Mouse (Mus musculus): Measurements from ENCODE around the gene Nt5e.

Gene Nt5e

DNA sequence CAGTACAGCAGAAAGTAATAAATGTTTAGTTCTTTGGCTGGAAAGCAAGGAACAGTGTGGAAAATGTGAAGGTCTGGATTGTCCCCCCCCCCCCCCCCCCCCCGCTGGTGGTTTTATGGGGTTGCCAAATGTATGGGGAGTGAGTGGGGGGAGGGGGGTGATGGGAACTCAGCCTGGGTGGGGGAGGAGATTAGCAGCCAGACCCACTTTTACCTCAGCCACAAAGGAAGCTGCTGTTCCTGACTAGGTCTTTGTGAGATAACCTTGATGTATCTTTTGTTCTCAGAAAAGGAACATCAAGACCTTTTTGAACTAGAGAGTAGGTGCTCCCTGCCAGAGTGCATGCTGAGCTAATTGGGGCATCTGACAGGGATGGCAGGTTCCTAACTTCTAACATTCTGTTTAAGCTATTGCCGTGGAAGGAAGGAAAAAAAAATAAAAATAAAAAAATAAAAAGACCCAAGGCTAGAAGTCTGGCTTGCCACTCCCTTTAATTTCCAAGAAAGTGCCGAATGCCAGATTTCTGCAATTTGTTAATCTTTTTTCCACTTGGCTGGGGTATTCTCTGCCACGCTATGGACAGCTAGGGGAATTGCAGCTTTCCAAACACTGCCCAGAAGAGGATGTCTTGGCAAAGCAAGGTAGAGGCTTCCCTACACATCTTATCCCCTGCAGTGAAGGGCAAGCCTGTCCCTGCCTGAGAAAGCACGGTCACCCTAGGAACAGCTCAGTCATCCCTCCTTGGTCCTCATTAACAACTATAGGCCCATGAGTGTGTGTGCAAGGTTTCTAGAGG, 35.3 kb downstream of the Nt5e start:
- TF ChIP-seq GATA4 (IDR thresholded peaks at IDR 0.05; ENCODE audit: insufficient replicate concordance, low read length): peak; percentile 6; the same call in 1 of the 2 replicates

DNA sequence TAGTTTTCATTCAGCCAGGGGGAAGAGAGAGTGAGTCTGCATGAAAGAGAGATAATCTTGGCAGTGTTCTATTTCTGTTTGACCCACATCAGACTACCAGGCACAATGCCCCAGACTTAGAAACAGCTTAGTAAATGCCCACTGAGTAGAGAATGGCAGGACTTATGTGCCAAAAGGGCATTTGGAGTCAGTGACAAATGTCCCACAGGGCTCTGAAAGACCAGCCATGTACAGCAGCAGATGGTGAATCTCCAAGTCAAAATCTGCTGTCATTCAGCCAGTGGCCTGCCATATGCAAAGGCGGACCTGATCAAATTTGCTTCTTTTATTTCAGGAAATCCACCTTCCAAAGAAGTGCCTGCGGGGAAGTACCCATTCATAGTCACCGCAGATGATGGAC, 36.1 kb downstream of the Nt5e start:
- no peak for TF ChIP-seq GATA4 (IDR thresholded peaks at IDR 0.05; ENCODE audit: insufficient replicate concordance, low read length)

DNA sequence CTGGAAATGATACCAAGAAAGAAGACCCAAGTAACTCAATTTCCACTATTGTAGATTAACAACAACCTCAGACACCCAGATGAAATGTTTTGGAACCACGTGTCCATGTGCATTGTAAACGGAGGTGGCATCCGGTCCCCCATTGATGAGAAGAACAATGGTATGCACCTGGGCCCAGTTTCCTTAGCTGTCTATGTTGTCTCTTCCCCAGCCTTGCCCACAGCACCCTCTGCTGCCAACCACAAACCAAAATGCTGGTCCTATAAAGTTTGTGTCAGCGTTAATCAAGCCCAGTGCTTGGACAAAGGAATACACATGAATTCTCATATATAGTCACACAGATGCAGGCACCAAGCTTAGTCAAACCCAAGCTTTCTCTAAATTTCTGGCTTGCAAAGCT, 39.3 kb downstream of the Nt5e start:
- TF ChIP-seq GATA4 (IDR thresholded peaks at IDR 0.05; ENCODE audit: insufficient replicate concordance, low read length): no peak

DNA sequence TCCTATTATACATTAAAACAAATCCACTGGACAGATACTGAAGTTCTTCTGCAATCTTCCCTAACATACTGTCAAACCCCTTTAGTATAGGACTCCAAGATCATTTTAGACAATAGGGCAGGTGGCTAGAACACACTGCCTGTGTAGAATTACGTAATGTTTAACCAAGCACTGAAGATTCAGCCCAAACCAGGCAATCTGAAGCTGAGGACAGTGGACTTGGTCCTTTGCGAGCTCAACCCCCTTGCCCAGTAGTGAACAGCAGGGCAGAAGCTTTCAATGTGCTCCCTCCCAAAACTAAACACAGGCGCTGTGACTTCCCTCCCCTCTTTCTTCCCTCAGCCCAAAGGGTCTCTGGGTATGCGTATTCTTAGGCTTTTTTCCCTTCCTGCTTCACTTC, 39.8 kb downstream of the Nt5e start:
- no peak for TF ChIP-seq GATA4 (IDR thresholded peaks at IDR 0.05; ENCODE audit: insufficient replicate concordance, low read length)

DNA sequence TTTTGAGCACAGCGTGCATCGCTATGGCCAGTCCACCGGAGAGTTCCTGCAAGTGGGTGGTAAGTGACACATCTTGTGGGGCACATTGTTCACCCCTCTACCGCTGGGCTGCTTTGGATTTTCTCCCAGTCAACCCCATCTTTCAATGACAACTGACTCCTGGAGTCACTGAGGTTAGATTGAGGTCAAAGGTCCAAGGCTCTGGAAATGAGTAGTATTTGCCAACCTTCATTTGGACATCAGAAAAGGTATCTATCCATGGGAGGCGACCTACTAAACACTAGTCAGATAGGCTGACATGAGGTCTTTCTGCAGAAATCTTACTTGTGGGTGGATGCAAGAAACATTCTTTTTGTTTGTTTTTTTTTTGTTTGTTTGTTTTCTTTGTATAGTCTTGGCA, 40.3 kb downstream of the Nt5e start:
- TF ChIP-seq GATA4 (IDR thresholded peaks at IDR 0.05; ENCODE audit: insufficient replicate concordance, low read length): no peak

DNA sequence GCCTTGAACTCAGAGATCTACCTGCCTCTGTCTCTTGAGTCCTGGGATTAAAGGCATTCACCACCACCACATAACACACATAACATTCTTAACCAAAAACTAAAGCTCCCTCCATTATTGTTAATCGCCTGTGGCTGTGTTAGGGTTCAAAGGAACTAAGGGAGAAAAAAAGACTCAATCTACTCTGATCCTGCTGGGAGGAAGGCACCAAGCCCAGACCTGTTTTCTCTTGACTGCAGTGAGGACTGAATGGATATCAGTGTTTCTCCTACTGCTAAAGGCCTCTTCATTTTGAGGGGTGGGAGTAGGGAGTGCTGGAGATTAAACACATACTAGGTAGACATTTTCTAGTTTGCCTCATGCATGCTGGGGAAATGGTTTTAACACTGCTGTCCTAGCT, 40.8 kb downstream of the Nt5e start:
- no peak for TF ChIP-seq GATA4 (IDR thresholded peaks at IDR 0.05; ENCODE audit: insufficient replicate concordance, low read length)

DNA sequence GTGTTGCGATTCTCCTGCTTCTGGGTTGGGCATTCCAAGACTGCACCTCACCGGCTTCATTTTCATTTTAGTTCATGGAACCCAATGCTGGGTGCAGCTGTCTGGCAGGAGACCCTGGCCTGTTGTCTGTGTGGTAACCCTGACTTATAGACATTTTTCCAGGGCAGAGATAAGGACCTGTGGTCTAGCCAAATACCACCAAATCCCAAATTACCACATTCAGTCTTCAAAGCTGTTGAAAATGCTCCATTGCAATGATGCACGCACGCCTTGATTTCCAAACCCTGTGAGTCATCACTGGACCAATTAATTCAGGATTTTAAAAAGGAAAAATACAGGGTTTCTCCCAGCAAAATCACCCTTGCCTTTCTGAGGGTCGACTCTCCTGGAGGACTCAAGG, 41.5 kb downstream of the Nt5e start:
- no peak for TF ChIP-seq GATA4 (IDR thresholded peaks at IDR 0.05; ENCODE audit: insufficient replicate concordance, low read length)

DNA sequence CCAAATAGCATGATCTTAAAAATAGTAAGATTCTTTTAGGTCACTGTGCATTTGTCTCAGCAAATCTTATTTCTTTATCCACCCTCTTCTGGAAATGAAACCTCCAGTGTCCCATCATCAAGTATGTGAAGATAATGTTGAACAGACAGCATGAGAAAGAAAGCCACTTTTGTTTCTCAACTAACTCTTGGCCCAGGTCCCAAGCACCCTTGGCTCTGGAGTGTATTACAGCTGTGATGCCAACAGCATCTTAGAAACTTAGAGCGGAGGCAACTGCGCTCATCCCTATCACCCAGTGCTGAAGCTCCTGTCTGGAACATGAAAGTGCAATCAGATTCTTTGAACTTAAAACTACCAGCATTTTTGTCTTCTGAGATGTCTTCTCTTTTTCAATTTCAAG, 42.7 kb downstream of the Nt5e start:
- TF ChIP-seq GATA4 (IDR thresholded peaks at IDR 0.05; ENCODE audit: insufficient replicate concordance, low read length): no peak

DNA sequence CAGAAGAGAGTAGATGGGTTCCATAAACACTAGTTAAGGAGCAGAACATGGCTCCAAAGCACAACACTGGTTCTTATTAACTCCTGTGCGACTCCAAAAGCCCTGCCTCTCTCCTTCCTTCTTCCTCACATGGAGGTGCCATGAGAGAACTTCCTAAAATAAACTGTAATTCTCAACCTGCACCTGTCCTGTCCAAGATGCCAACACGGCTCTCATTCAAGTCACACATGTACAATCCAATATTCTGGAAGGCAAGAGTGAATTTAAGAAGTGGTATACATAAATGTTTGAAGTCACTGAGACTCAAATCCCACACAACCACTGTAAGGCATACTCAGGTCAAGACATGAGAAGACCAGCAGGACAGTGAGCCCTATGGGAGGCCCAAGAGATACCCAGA, 44.2 kb downstream of the Nt5e start:
- no peak for TF ChIP-seq GATA4 (IDR thresholded peaks at IDR 0.05; ENCODE audit: insufficient replicate concordance, low read length)

DNA sequence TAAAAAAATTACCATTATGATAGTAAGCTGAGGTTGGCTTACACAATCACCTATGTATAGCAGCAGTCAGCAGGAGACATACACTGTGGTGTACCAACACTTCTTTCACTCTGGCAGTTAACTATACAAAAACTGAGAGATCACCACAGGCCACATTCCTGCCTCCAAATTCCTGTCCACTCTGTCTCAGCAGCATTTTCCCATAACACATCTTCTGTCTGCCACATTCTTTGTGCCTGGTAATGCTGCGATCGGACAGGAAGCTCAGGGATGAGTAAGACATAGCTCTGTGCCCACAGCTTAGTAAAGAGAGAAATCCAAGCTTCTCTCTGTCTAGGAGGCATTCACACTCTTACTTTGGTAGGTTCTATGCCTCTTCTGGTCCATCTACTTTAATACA, 46.0 kb downstream of the Nt5e start:
- TF ChIP-seq GATA4 (IDR thresholded peaks at IDR 0.05; ENCODE audit: insufficient replicate concordance, low read length): no peak

DNA sequence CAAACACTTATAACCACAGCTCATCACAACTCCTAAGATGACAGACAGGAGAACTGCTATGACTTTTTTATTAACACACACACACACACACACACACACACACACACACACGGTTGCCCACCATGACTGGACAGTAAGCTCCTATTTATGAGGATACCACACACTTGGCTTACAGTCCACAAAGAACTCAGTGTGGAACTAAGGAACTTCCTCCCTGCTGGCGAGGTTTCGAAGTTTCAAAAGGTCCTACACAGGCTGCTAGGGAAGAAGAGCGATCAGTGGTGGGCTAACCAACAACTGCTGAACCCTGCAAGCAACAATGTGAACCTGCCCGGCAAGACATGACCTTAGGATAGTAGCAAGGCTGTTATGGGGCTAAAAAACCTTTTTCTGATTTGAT, 50.5 kb downstream of the Nt5e start:
- TF ChIP-seq GATA4 (IDR thresholded peaks at IDR 0.05; ENCODE audit: insufficient replicate concordance, low read length): no peak

DNA sequence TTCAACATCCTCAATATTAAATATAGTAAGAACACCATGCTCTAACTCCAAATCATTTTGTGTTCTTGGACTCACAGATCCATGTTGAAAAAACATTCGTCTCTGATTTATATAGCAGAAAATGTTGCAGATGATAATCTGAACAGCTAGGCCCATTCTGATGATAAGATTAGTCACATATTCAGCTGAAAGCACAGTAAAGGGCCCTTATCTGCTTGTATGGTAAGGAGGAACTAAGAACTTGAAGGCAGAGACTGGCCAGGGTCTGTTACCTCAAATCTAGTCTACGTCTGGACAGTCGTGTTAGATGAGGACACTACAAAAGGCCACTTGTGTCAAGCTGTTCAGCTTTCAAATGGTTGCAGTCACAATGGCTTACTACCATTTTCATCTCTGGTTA, 52.1 kb downstream of the Nt5e start:
- no peak for TF ChIP-seq GATA4 (IDR thresholded peaks at IDR 0.05; ENCODE audit: insufficient replicate concordance, low read length)

DNA sequence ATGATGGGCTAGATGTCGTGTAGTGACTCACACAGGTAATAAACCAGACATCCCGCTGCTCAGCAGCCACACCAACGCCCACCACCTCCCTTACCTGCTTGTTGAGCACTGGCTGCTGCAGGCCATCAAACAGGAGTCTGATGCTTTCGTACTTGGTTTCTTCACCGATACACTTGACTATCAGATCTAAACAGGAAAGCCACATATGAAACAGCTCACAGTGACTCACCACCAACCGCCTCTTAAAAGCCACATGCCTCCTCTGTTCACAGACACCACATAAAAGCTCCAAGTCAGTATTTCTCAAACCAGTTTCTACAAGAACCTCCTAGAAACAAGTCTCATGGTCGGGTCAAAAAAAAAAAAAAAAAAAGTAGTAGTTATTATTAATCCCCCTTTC, 53.1 kb downstream of the Nt5e start:
- no peak for TF ChIP-seq GATA4 (IDR thresholded peaks at IDR 0.05; ENCODE audit: insufficient replicate concordance, low read length)

DNA sequence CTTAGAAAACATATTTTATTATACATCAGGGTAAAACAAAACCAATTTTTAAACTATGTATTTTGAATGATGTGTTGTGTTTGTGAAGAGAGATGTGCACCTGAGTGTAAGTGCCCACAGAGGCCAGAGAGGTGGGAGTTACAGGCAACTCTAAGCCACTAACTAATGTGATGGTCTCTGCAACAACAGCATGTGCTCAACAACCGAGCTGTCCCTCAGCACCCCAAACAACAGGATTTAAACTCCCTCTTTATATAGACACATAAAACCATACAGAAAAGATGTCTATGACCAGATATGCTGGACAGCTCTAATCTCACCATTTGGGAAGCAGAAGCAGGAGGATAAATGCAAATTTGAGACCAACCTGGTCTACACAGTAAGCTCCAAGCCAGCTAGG, 53.5 kb downstream of the Nt5e start:
- TF ChIP-seq GATA4 (IDR thresholded peaks at IDR 0.05; ENCODE audit: insufficient replicate concordance, low read length): no peak

DNA sequence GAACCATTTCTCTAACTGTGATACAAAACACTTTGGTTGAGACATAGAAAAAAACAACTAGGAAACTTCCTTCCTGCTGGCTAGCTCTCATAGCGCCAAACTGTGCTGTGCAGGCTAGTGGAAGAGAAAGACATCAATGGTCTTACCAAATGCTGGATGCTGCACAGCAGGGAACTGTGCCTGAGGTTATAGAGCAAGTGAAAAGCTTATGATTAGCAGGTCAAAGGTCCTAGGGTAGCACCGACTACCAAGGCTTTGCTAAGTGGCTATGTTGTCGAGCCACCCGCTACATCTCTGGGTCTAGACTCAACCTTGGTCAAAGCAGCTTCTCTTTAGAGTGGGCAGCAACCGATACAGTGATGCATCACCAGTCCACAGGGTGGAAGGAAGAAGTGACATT, 61.8 kb downstream of the Nt5e start:
- no peak for TF ChIP-seq GATA4 (IDR thresholded peaks at IDR 0.05; ENCODE audit: insufficient replicate concordance, low read length)

DNA sequence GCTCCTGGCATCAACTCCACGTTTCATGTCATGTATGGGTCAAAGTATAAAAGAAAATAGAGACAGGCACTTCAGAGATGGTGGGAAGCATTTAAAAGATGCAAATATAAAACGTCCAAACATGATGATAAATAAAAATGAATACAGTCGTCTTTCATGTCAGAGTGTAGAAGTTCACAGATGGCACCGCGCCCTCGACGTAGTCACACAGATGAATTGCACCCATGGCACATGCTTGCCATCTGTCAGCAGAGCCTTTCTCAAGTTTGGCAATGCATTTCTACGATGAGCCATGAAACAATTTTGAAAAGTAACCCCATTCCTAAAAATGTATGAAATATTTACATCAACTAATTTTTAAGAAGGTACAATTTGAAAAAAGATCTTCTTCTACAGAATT, 67.9 kb downstream of the Nt5e start:
- no peak for TF ChIP-seq GATA4 (IDR thresholded peaks at IDR 0.05; ENCODE audit: insufficient replicate concordance, low read length)

DNA sequence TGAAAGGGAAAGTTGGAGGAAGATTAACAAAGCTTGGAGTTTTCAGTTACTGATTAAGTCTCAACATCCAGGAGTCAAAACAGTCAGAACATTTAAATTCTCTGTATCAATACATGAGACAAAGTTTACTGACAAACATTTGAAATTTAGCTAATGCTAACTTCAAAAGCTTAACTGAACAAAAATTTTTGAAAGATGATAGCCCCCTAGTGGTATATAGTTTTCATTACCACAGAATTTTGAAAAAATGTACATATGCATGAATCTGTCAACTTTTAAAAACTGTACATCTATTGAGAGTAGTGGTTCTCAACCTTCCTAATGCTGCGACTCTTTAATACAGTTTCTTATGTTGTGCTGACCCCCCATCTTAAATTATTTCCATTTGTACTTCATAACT, 71.5 kb downstream of the Nt5e start:
- no peak for TF ChIP-seq GATA4 (IDR thresholded peaks at IDR 0.05; ENCODE audit: insufficient replicate concordance, low read length)
